Mouse (Mus musculus): ENCODE results near the gene Gm28635. TPM values are rescaled to one million over a fixed set of nuclear protein-coding genes. Genes with fewer than 3 reads are reported as not detected.
A peak's percentile ranks its signal among the peaks of the same experiment; 100 is the strongest.
"Not testable (repeated sequence)": the region's sequence is repeated elsewhere in the genome, so short reads cannot be mapped to it uniquely, and the experiment has no call there.

The Gm28635 gene
- polyA plus RNA-seq, 1 experiment from 2014 or later, result not detected

DNA sequence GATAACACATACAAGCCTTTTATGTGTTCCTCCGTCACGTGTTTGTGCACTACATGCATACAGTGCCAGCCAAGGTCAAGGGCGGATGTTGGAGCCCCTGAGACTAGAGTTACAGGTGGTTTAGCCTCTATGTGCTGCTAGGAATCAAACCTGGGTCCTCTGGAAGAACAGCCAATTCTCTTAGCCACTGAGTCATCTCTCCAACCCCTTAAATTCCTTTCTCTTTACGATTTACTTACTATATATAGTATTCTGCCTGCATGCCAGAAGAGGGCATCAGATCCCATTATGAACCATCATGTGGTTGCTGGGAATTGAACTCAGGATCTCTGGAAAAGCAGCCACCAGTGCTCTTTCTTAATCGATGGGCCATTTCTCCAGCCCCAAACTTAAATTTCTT lies 6.3 kb downstream of the Gm28635 start:
- not testable (repeated sequence) for H3K4me3 ChIP-seq; H3K9me3 ChIP-seq (replicated peaks); H3K27me3 ChIP-seq (ENCODE audit: low read depth, poor library complexity, severe bottlenecking); DNase-seq (ENCODE audit: low spot score)
- Histone ChIP-seq H3K4me1 (peaks cover 22% of the 10 kb centered on the region), H3K27ac (replicated peaks) (0 out of 2 replicates have a peak overlapping the region, but pooled peaks have one; percentile 99), H3K36me3 (peaks cover 70% of the 10 kb centered on the region)
- WGBS, result 74% methylated on average over 4 of the region's 5 CpGs

DNA sequence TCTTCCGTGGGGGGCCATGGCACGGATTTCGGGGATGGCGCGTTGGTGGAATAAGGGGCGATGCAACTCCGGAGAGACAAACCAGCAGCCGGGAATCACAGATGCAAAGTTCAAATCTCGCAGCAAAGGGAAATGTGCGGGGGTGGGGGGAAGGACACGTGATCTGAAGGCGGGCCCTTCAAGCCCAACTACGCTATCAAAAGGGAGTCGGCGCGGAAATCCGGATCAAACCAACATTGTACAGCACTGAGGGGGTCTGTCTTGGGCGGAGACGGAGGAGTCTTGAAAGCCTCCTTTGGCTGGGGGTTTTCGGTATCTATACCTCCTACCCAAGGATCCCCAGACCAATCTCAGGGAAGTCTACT lies 7.3 kb downstream of the Gm28635 start, which contains the start of gene Selenoh:
Gene Selenoh (minus strand): TSS at position 202 of the 365 bp plus-strand sequence.
- DNase-seq (ENCODE audit: low spot score), result peak; percentile 94
- peak within 1 kb of the TSS; percentile 99 for H3K27ac ChIP-seq (replicated peaks)
- peak within 1 kb of the TSS; percentile 88 for H3K4me3 ChIP-seq
- no peaks in the 10 kb centered on the region for H3K27me3 ChIP-seq (ENCODE audit: low read depth, poor library complexity, severe bottlenecking)
- no peaks in the 10 kb centered on the region for H3K9me3 ChIP-seq (replicated peaks)
- peaks cover 61% of the 10 kb centered on the region for H3K36me3 ChIP-seq
- 0% methylated on average over 20 of the region's 20 CpGs for WGBS
- H3K4me1 ChIP-seq, result peaks cover 19% of the 10 kb centered on the region

GRCm38 (mm10) chr2:84669828-84670568 lies 7.8 kb downstream of the Gm28635 start:
- no peaks in the 10 kb centered on the region for H3K27me3 ChIP-seq (ENCODE audit: low read depth, poor library complexity, severe bottlenecking)
- H3K36me3 ChIP-seq, result peaks cover 56% of the 10 kb centered on the region

GRCm38 (mm10) chr2:84666081-84666480 lies 11.8 kb downstream of the Gm28635 start:
- no peak overlapping the region for H3K4me3 ChIP-seq
- 65% methylated on average over 12 of the region's 12 CpGs for WGBS
- peaks cover 17% of the 10 kb centered on the region for H3K4me1 ChIP-seq
- H3K36me3 ChIP-seq, result peaks cover 28% of the 10 kb centered on the region
- no peak for DNase-seq (ENCODE audit: low spot score)
- no peak overlapping the region for H3K27ac ChIP-seq (replicated peaks)
- H3K9me3 ChIP-seq (replicated peaks), result no peaks in the 10 kb centered on the region
- no peaks in the 10 kb centered on the region for H3K27me3 ChIP-seq (ENCODE audit: low read depth, poor library complexity, severe bottlenecking)

More at GRCm38 (mm10) chr2:84669828-84670568, 7.8 kb downstream of the Gm28635 start:
- Histone ChIP-seq H3K27ac (replicated peaks) (peak overlapping the region; percentile 99), H3K9me3 (replicated peaks) (no peaks in the 10 kb centered on the region), H3K4me3 (peak overlapping the region; percentile 88), H3K4me1 (peaks cover 19% of the 10 kb centered on the region)
- 3% methylated on average over 39 of the region's 39 CpGs for WGBS
- DNase-seq (ENCODE audit: low spot score), result no peak

DNA sequence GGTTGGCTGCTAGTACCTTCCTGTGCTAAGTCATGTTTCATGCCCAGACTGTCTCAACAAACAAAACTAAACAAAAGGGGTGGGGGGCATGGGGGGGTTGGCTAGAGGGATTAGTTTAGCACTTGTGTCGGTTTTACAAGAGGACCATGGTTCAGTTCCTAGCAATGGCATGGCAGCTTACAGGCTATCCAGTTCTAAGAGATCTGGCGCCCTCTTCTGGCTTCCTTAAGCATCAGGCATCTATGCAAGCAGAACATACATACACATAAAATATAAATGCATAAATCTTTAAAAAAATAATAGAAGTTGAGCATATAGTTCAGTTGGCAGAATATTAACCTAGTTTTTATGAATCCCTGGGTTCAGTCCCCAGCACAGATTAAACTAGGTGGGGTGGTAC lies 15.0 kb downstream of the Gm28635 start:
- H3K9me3 ChIP-seq (replicated peaks), result no peaks in the 10 kb centered on the region
- DNase-seq (ENCODE audit: low spot score), result peak; percentile 36
- no peaks in the 10 kb centered on the region for H3K27me3 ChIP-seq (ENCODE audit: low read depth, poor library complexity, severe bottlenecking)
- 37% methylated on average over 2 of the region's 2 CpGs for WGBS
- H3K36me3 ChIP-seq, result peaks cover 12% of the 10 kb centered on the region
- no peaks in the 10 kb centered on the region for H3K4me1 ChIP-seq
- no peak overlapping the region for H3K27ac ChIP-seq (replicated peaks)
- H3K4me3 ChIP-seq, result no peak overlapping the region

DNA sequence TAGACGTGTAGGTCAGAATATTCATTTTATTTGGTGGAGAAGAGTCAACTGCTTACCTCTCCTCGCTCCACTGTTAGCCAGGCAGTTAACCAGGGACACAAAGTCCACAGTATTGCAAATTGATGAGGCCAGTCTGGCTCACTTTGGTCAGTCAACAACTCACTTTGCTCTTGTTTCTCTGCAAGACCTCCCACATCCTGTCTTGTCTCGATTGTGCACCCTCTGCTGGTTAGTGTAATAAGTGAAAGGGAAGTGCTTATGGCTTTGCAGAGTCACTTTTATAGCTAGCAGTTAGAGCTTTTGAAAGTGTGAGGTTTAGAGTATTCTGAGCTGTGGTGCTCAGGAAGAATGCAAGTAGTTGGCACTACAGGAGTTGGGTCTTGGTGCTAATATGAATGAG lies 17.6 kb downstream of the Gm28635 start:
- Histone ChIP-seq H3K9me3 (replicated peaks) (no peaks in the 10 kb centered on the region), H3K4me1 (no peaks in the 10 kb centered on the region), H3K27ac (replicated peaks) (no peak overlapping the region), H3K4me3 (no peak overlapping the region), H3K27me3 (ENCODE audit: low read depth, poor library complexity, severe bottlenecking) (no peaks in the 10 kb centered on the region), H3K36me3 (no peaks in the 10 kb centered on the region)
- WGBS, result 73% methylated on average over 3 of the region's 3 CpGs
- no peak for DNase-seq (ENCODE audit: low spot score)

GRCm38 (mm10) chr2:84658806-84659205 lies 19.0 kb downstream of the Gm28635 start, which contains the start of gene Btbd18:
Gene Btbd18, plus strand, starts transcription at chr2:84659079.
- H3K27ac ChIP-seq (replicated peaks), result no peak within 1 kb of the TSS
- no peak for DNase-seq (ENCODE audit: low spot score)
- no peak within 1 kb of the TSS for H3K4me3 ChIP-seq
- H3K4me1 ChIP-seq, result no peaks in the 10 kb centered on the region
- no peaks in the 10 kb centered on the region for H3K9me3 ChIP-seq (replicated peaks)
- no peaks in the 10 kb centered on the region for H3K27me3 ChIP-seq (ENCODE audit: low read depth, poor library complexity, severe bottlenecking)
- WGBS, result 92% methylated on average over 32 of the region's 32 CpGs
- H3K36me3 ChIP-seq, result no peaks in the 10 kb centered on the region

GRCm38 (mm10) chr2:84655864-84656263 lies 22.0 kb downstream of the Gm28635 start:
- Histone ChIP-seq H3K4me3 (no peak overlapping the region), H3K27ac (replicated peaks) (no peak overlapping the region), H3K36me3 (no peaks in the 10 kb centered on the region), H3K9me3 (replicated peaks) (no peaks in the 10 kb centered on the region), H3K4me1 (no peaks in the 10 kb centered on the region), H3K27me3 (ENCODE audit: low read depth, poor library complexity, severe bottlenecking) (no peaks in the 10 kb centered on the region)
- 74% methylated on average over 1 of the region's 1 CpGs for WGBS
- no peak for DNase-seq (ENCODE audit: low spot score)

DNA sequence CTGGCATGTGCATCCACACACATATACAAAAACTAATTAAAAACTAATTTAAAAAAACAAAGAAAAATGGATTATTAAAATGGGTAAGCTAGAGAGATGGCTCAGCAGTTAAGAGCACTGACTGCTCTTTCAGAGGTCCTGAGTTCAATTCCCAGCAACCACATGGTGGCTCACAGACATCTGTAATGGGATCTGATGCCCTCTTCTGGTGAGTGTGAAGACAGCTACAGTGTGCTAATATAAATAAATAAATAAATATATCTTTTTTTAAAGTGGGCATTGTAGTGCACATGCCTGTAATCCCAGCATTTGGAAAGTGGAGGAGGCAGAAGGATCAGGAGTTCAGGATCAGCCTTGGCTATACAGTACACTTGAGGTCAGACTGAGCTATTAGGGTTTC lies 24.5 kb downstream of the Gm28635 start:
- H3K36me3 ChIP-seq, result no peaks in the 10 kb centered on the region
- H3K4me1 ChIP-seq, result peaks cover 13% of the 10 kb centered on the region
- no peak overlapping the region for H3K4me3 ChIP-seq
- H3K27ac ChIP-seq (replicated peaks), result no peak overlapping the region
- no peak for DNase-seq (ENCODE audit: low spot score)
- no peaks in the 10 kb centered on the region for H3K9me3 ChIP-seq (replicated peaks)
- H3K27me3 ChIP-seq (ENCODE audit: low read depth, poor library complexity, severe bottlenecking), result no peaks in the 10 kb centered on the region

DNA sequence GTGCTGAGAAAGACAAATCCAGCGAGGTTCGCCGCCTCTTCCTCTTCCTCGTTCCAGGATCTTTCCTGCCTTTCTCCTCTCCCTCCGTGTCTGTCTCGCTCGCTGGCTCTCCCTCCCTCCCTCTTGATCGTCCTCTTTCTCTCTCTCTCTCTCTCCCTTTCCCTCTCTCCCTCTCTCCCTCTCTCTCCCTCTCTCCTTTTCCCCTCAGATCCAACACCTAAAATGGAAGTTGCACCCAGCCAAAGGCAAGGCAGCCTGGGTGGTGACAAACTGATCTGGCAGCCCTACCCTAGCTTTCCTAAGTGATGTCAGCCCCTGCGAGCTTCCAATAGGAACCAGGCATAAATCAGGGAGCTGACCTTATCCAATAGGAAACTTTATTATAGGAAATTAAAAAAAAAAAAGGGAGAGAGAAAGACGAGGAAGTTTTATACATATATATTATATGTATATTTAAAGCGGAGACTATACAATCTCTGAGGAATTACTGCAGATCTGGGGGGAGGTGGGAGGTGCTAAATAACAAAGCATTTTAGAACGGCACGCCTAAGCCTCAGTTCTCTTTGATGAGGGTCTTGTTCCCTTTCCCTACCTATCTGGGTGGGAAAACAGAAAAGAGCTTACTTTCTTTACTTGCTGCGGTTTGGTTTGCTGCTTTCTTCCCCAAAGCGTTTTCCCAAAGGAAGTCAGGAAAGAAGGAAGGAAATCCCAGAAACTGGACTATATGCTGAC lies 27.2 kb downstream of the Gm28635 start, which contains the start of gene Ctnnd1:
Gene Ctnnd1 (minus strand): TSS at position 302 of the 732 bp plus-strand sequence.
- peak; percentile 85 for DNase-seq (ENCODE audit: low spot score)
- no peaks in the 10 kb centered on the region for H3K9me3 ChIP-seq (replicated peaks)
- H3K27me3 ChIP-seq (ENCODE audit: low read depth, poor library complexity, severe bottlenecking), result no peaks in the 10 kb centered on the region
- H3K4me1 ChIP-seq, result peaks cover 19% of the 10 kb centered on the region
- H3K27ac ChIP-seq (replicated peaks), result peak within 1 kb of the TSS; percentile 95
- WGBS, result 0% methylated on average over 15 of the region's 15 CpGs
- peaks cover 12% of the 10 kb centered on the region for H3K36me3 ChIP-seq
- peak within 1 kb of the TSS; percentile 77 for H3K4me3 ChIP-seq

GRCm38 (mm10) chr2:84649674-84650073 lies 28.2 kb downstream of the Gm28635 start:
- peaks cover 12% of the 10 kb centered on the region for H3K36me3 ChIP-seq
- H3K4me1 ChIP-seq, result peaks cover 19% of the 10 kb centered on the region
- peak; percentile 36 for DNase-seq (ENCODE audit: low spot score)
- H3K27ac ChIP-seq (replicated peaks), result peak overlapping the region; percentile 95
- WGBS, result under 1% methylated on average over 10 of the region's 10 CpGs
- peak overlapping the region; percentile 77 for H3K4me3 ChIP-seq
- H3K27me3 ChIP-seq (ENCODE audit: low read depth, poor library complexity, severe bottlenecking), result no peaks in the 10 kb centered on the region
- H3K9me3 ChIP-seq (replicated peaks), result no peaks in the 10 kb centered on the region

DNA sequence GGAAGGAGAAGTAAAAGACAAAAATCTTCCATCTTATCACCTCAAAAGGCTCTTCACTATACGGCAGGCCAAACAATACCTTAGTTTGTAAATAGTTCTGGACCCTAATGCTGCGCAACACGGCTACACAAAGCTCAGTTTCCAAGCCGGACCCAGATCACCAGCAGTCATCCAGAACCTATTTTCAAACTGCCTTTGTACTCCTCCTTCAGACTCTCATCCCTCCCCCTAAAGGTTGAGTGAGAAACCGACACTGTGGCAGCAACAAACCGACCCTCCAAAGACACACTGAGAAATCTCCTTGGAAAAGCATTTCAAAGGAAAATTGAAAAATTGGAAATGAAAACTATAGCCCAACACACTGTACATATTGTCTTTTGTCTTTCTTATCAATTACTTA lies 29.5 kb downstream of the Gm28635 start:
- H3K4me3 ChIP-seq, result peak overlapping the region; percentile 77
- H3K4me1 ChIP-seq, result peaks cover 19% of the 10 kb centered on the region
- no peak for DNase-seq (ENCODE audit: low spot score)
- peaks cover 12% of the 10 kb centered on the region for H3K36me3 ChIP-seq
- 45% methylated on average over 6 of the region's 6 CpGs for WGBS
- peak overlapping the region; percentile 10; the same call in 1 of the 2 replicates for H3K27ac ChIP-seq (replicated peaks)
- no peaks in the 10 kb centered on the region for H3K27me3 ChIP-seq (ENCODE audit: low read depth, poor library complexity, severe bottlenecking)
- H3K9me3 ChIP-seq (replicated peaks), result no peaks in the 10 kb centered on the region

DNA sequence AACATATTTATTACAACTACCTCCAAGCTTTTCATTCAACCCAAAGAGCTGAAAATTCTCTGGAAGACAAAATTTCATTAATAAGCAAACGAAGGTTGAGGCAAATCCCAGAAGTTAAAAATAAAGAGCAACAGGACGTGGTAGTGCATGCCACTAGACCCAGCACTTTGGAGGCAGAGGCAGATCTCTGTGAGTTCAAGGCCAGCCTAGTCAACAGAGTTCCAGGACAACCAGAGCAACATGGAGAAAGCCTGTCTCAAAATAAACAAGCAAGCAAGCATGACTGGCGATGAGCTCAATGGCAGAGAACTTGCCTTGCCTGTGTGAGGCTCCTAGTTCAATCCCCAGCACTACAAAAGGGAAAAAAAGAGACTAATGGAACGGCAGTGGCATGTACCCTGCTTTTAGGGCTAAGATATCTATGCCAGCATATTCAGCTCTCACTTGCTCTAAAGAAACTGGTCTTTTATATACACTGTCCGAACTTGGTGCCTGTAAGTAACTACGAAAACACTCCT lies 30.7 kb downstream of the Gm28635 start:
- Histone ChIP-seq H3K27ac (replicated peaks) (no peak overlapping the region), H3K4me3 (no peak overlapping the region), H3K36me3 (peaks cover 16% of the 10 kb centered on the region), H3K27me3 (ENCODE audit: low read depth, poor library complexity, severe bottlenecking) (no peaks in the 10 kb centered on the region), H3K9me3 (replicated peaks) (no peaks in the 10 kb centered on the region), H3K4me1 (peaks cover 19% of the 10 kb centered on the region)
- WGBS, result 95% methylated on average over 6 of the region's 6 CpGs
- no peak for DNase-seq (ENCODE audit: low spot score)

Measured in midbrain, embryonic 10.5 days (tissue).